Mouse (Mus musculus) hindbrain, embryonic 14.5 days (tissue): Measurements from ENCODE around the gene Smg6. TPM values are rescaled to one million over a fixed set of nuclear protein-coding genes. Genes with fewer than 3 reads are reported as not detected.

Source experiments
- ATAC-seq: fragments of 200-750 bp; cut with Nextera tagmentation; 2 replicates; pipeline ENCODE4 v1.8.0; 2017; ENCODE audit warnings: moderate number of reproducible peaks, mild to moderate bottlenecking, moderate TSS enrichment, moderate library complexity; ENCODE audit not compliant: low FRiP score
- DNase-seq: peaks from one replicate; pipeline ENCODE4 v3.0.0-alpha.2; 2015; ENCODE audit warnings: low spot score
- H3K27ac ChIP-seq: fragments of 300-500 bp; sonication (generic); 2 replicates; pipeline ENCODE4 v1.5.1; 2014; ENCODE audit warnings: mild to moderate bottlenecking, moderate library complexity
- H3K27me3 ChIP-seq: fragments of 300-500 bp; sonication (generic); 2 replicates; pipeline ENCODE4 v1.6.1; 2014; ENCODE audit warnings: mild to moderate bottlenecking, low read length, mixed read lengths; ENCODE audit not compliant: control insufficient read depth, insufficient read depth
- H3K36me3 ChIP-seq: fragments of 300-500 bp; sonication (generic); replicated peaks from 2 replicates; pipeline ENCODE4 v1.6.1; 2014; ENCODE audit not compliant: control insufficient read depth, insufficient read depth
- H3K4me1 ChIP-seq: fragments of 300-500 bp; sonication (generic); replicated peaks from 2 replicates; pipeline ENCODE4 v1.6.1; 2014; ENCODE audit warnings: antibody characterized with exemption, low read length, mixed read lengths; ENCODE audit not compliant: control insufficient read depth, insufficient read depth
- H3K4me2 ChIP-seq: fragments of 300-500 bp; sonication (generic); replicated peaks from 2 replicates; pipeline ENCODE4 v1.6.1; 2014; ENCODE audit warnings: mild to moderate bottlenecking, moderate library complexity
- H3K4me3 ChIP-seq: fragments of 300-500 bp; sonication (generic); replicated peaks from 2 replicates; pipeline ENCODE4 v1.5.1; 2014; ENCODE audit warnings: mild to moderate bottlenecking, low read length
- H3K9ac ChIP-seq: fragments of 300-500 bp; sonication (generic); 2 replicates; pipeline ENCODE4 v1.6.1; 2014
- H3K9me3 ChIP-seq: fragments of 300-500 bp; sonication (generic); 2 replicates; pipeline ENCODE4 v1.6.1; 2016; ENCODE audit warnings: low read length; ENCODE audit not compliant: control insufficient read depth
- WGBS: fragments of 180-500 bp; shearing (Covaris S2); extraction: QIAGEN DNeasy Blood & Tissue Kit; methylation state at CpG from one replicate; pipeline ENCODE4 v1.1.7; 2014; 5-methylcytosine and 5-hydroxymethylcytosine counted together
- polyA plus RNA-seq: library from polyadenylated mRNA; unstranded; fragments of >200 nt; fragmentation: Nextera tagmentation; extraction: Ambion mirVana; gene quantifications from 2 replicates; pipeline ENCODE4 v1.2.1, GENCODE M21; 2014

The Smg6 gene
- polyA plus RNA-seq, 1 experiment from 2014 or later: 14.0 TPM

DNA sequence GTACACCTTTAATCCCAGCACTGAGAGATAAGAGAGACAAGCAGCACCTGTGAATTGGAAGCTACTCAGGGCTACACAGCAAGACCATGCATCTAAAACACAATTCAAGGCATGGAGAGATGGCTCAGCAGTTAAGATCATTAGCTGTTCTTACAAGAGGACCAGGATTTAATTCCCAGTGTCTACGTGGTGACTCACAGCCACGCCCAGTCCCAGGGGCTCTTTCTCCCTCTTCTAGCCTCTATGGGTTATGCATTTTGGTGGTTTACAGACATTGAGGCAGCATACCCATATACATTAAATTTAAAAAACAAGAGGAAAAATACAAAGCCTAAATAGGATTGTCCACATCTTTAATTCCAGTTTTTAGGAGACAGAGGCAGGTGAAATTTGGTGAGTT, 102.0 kb downstream of the Smg6 start:
- H3K36me3 ChIP-seq: no peaks in the 10 kb centered on the region
- ATAC-seq (no peak), DNase-seq (no peak)
- no peaks in the 10 kb centered on the region for H3K27me3 ChIP-seq
- no peak overlapping the region for H3K9ac ChIP-seq
- 79% methylated on average over 2 of the region's 2 CpGs for WGBS
- H3K27ac ChIP-seq: no peak overlapping the region
- H3K4me2 ChIP-seq: no peak overlapping the region
- H3K4me3 ChIP-seq: no peak overlapping the region
- no peaks in the 10 kb centered on the region for H3K9me3 ChIP-seq
- H3K4me1 ChIP-seq: peaks cover 8% of the 10 kb centered on the region

DNA sequence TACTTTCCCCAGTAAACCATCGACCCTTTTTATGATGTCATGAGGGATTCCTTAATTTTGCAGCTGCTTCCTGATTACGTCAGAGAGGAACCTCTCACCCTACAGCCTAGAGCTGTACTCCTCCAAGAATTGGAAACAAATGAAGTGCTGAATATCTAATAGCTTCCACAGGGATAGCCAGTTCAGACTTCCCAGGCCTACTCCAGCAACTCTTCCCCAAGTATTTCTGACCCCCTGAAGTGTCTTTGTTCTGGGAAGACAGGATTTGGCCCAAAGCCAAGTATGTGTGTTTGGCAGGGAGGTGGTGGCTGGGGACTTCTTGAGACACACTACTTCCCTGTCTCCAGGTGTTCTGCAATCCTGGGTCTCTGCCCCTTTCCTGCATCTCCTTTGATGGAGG, 105.6 kb downstream of the Smg6 start:
- 43% methylated on average over 2 of the region's 2 CpGs for WGBS
- Histone ChIP-seq H3K4me3 (no peak overlapping the region), H3K27me3 (no peaks in the 10 kb centered on the region), H3K36me3 (0 out of 2 replicates have a peak, but pooled peaks cover 8% of the 10 kb centered on the region), H3K9me3 (no peaks in the 10 kb centered on the region), H3K4me1 (peaks cover 8% of the 10 kb centered on the region), H3K9ac (no peak overlapping the region), H3K4me2 (no peak overlapping the region), H3K27ac (no peak overlapping the region)
- no peak for ATAC-seq
- no peak for DNase-seq

DNA sequence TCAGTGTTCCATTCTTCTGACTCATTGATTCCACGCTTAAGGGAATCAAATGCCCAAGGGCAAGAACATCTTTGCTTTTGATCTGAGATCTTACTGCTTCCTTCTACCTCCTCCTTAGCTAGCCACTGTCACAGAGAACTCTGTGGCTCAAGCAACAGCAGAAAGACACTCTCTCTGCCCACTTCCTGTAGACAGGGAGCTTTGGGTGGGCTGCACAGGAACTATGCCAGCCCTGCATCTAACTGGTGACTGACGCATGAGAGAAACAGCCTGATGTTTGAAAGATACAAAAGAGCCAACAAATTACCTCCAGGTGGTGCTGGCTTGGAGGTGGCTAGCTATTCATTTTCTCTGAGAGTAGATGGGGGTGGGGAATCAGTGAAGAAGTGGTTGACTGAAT, 107.3 kb downstream of the Smg6 start:
- Histone ChIP-seq H3K36me3 (0 out of 2 replicates have a peak, but pooled peaks cover 8% of the 10 kb centered on the region), H3K4me1 (peaks cover 8% of the 10 kb centered on the region), H3K4me3 (no peak overlapping the region), H3K9ac (no peak overlapping the region), H3K4me2 (no peak overlapping the region), H3K27ac (no peak overlapping the region), H3K9me3 (no peaks in the 10 kb centered on the region), H3K27me3 (no peaks in the 10 kb centered on the region)
- WGBS: 80% methylated on average over 2 of the region's 2 CpGs
- DNase-seq (no peak), ATAC-seq (no peak)

DNA sequence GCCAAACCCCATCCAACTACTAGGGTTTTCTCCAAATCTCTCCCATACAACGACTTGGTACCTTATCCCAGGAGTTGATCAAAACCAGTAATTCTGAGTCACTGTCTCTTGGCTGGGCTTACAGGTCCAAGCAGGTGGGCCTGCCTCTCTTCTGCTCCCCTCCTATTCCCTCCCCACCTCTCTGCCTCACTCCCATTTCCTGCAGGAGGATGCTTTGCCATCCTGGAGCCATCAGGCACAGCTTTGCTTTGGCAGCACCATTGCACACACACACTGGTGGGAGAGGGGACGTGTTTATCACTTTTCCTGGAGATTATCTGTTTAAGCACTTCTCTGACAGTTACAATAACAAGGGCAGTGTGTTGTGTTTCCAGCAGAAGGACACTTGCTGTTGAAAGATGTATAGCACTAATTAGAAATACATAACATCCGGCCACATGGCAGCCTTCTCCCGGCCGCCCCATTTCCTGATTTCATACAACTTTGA, 108.0 kb downstream of the Smg6 start:
- no peaks in the 10 kb centered on the region for H3K9me3 ChIP-seq
- no peak for DNase-seq
- H3K27me3 ChIP-seq: no peaks in the 10 kb centered on the region
- no peak for ATAC-seq
- H3K36me3 ChIP-seq: peaks cover 12% of the 10 kb centered on the region
- no peak overlapping the region for H3K9ac ChIP-seq
- H3K27ac ChIP-seq: no peak overlapping the region
- H3K4me1 ChIP-seq: peaks cover 8% of the 10 kb centered on the region
- H3K4me2 ChIP-seq: no peak overlapping the region
- 92% methylated on average over 5 of the region's 5 CpGs for WGBS
- no peak overlapping the region for H3K4me3 ChIP-seq

DNA sequence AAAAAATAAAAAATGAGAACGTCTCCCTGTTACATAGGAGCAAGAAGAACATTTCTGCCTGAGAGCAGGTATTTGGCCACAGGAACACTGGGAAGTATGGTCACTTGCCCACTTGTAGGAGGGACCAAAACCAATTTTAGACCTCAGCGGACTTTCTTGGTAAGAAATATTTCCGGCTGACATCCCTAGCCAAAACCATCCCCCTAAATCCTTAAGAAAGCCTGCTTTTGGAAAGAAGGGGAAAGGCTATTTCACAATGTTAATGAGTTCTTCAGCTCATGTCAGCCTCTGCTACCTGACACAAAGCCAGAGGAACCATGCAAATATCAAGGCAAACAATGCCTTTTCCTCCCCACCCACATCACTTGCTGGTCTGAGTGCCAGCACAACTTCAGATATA, 108.5 kb downstream of the Smg6 start:
- H3K4me1 ChIP-seq: peaks cover 8% of the 10 kb centered on the region
- H3K27ac ChIP-seq: no peak overlapping the region
- no peak overlapping the region for H3K9ac ChIP-seq
- 93% methylated on average over 3 of the region's 3 CpGs for WGBS
- H3K36me3 ChIP-seq: peaks cover 15% of the 10 kb centered on the region
- H3K27me3 ChIP-seq: no peaks in the 10 kb centered on the region
- H3K9me3 ChIP-seq: no peaks in the 10 kb centered on the region
- DNase-seq (no peak), ATAC-seq (no peak)
- no peak overlapping the region for H3K4me3 ChIP-seq
- no peak overlapping the region for H3K4me2 ChIP-seq

DNA sequence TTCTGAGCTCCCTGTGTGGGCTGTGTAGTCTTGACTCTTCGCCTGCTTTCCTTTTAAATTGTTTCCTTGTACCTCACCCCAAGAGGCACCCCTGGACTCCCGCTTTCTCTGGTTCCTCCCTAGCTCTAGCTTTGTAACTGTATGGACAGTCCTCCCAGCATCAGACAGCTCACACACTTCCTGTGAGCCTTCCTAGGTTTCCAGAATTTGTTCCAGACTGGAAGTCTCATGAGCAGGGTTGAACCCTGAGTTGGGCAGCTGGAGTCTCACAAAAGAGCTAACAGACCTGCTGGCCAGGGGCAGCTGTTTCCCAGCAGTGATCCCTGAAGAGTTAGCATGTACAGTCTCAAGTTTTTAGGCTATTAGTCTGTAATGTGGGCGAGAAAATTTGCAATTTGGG, 118.7 kb downstream of the Smg6 start:
- no peak overlapping the region for H3K4me3 ChIP-seq
- peaks cover 4% of the 10 kb centered on the region; the same call in 1 of the 2 replicates for H3K4me1 ChIP-seq
- no peak overlapping the region for H3K4me2 ChIP-seq
- no peak overlapping the region for H3K27ac ChIP-seq
- DNase-seq (no peak), ATAC-seq (no peak)
- peaks cover 32% of the 10 kb centered on the region for H3K36me3 ChIP-seq
- no peaks in the 10 kb centered on the region for H3K9me3 ChIP-seq
- H3K27me3 ChIP-seq: no peaks in the 10 kb centered on the region
- no peak overlapping the region for H3K9ac ChIP-seq
- 81% methylated on average over 3 of the region's 3 CpGs for WGBS

DNA sequence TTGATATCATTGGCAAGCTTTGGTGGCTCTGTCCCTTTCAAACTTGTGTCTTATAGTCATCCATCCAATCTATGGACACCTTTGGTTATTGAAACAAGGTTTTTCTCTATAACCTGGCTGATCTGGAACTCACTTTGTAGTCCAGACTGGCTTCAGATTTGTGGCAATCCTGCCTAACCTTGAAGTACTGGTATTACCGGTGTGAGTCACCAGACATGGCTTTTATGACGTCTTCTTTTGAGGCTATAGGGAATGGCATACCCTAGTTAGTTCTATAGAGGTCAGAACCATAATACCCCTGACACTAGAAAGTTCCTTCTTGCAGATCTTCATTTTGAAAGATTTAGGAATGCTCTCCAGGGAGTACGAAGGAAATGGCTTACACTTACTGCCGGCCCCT, 120.2 kb downstream of the Smg6 start:
- Histone ChIP-seq H3K36me3 (peaks cover 26% of the 10 kb centered on the region), H3K4me3 (no peak overlapping the region), H3K9ac (no peak overlapping the region), H3K27me3 (no peaks in the 10 kb centered on the region), H3K4me1 (peaks cover 4% of the 10 kb centered on the region; the same call in 1 of the 2 replicates), H3K27ac (no peak overlapping the region), H3K4me2 (no peak overlapping the region), H3K9me3 (no peaks in the 10 kb centered on the region)
- ATAC-seq (no peak), DNase-seq (no peak)
- WGBS: 95% methylated on average over 4 of the region's 4 CpGs

DNA sequence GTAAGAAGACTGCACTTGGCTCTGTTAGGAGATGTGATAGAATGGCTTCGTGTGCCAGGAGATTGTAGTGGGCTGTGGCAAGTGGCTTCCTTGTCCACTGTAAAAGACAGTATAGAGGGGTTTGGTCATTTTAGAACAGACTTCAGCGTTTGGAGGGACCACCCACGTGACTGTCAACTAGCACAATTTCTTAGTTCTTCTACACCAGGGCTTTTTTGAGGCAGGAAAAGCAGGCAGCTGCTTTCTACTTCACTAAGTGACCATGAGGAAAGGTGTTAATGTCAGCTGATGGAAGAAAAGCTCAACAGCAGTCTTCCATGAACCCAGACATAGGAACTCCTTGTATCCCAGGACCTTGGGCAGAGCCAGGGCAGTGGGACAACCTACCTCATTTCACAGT, 121.0 kb downstream of the Smg6 start:
- H3K9me3 ChIP-seq: no peaks in the 10 kb centered on the region
- ATAC-seq (no peak; the same call in 1 of the 2 replicates), DNase-seq (no peak)
- H3K4me2 ChIP-seq: no peak overlapping the region
- whole genome bisulfite sequencing: 86% methylated on average over 3 of the region's 3 CpGs
- H3K4me1 ChIP-seq: peaks cover 7% of the 10 kb centered on the region; the same call in 1 of the 2 replicates
- no peak overlapping the region for H3K9ac ChIP-seq
- peaks cover 25% of the 10 kb centered on the region for H3K36me3 ChIP-seq
- H3K4me3 ChIP-seq: no peak overlapping the region
- no peaks in the 10 kb centered on the region for H3K27me3 ChIP-seq
- no peak overlapping the region for H3K27ac ChIP-seq

DNA sequence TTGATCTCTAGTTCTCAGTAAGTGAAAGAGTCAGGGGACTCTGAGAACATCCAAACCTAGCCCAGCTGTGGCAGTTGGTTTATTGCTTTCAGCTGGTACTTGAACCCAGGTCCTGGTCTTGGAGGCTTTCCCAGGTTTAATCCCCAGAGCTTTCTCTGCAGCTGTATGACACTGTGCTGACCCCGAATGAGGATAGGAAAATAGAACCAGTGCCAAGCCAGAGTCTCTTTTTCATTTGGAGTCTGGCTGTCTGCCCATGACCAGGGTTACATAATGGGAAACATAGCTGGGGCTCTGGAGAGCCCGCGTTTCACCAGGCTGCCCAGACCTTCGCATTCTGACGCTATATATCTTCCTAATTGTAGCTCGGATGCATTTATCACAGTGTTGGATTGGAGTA, 121.4 kb downstream of the Smg6 start:
- H3K9me3 ChIP-seq: no peaks in the 10 kb centered on the region
- H3K27ac ChIP-seq: no peak overlapping the region
- ATAC-seq (peak; percentile 37; the same call in 1 of the 2 replicates), DNase-seq (peak; percentile 78)
- no peaks in the 10 kb centered on the region for H3K27me3 ChIP-seq
- peaks cover 11% of the 10 kb centered on the region for H3K4me1 ChIP-seq
- 58% methylated on average over 6 of the region's 6 CpGs for WGBS
- H3K9ac ChIP-seq: no peak overlapping the region
- peaks cover 22% of the 10 kb centered on the region for H3K36me3 ChIP-seq
- no peak overlapping the region for H3K4me2 ChIP-seq
- H3K4me3 ChIP-seq: no peak overlapping the region
